Mouse (Mus musculus) E14TG2a.4 (cell line): ENCODE measurements around the gene Tbc1d4.

Experiments
- CTCF ChIP-seq: conservative IDR thresholded peaks from 2 replicates; pipeline ENCODE4 v1.5.1; 2014; ENCODE audit warnings: low read length
- NANOG ChIP-seq: IDR thresholded peaks from 2 replicates; pipeline ENCODE4 v1.6.1; 2014; ENCODE audit warnings: borderline replicate concordance, low read length, mixed read lengths
- POU5F1 ChIP-seq: IDR thresholded peaks from 2 replicates; pipeline ENCODE4 v1.6.1; 2014; ENCODE audit warnings: low read length, borderline replicate concordance

GRCm38 (mm10) chr14:101518259-101518658, 90.7 kb downstream of the Tbc1d4 start:
- TF ChIP-seq CTCF = no peak
- TF ChIP-seq NANOG = no peak
- TF ChIP-seq POU5F1 = no peak
